Mouse (Mus musculus) embryonic facial prominence, embryonic 14.5 days (tissue): ENCODE measurements at regions not wholly inside any gene's neighbourhood (a gene's known extent, or its start where the extent isn't known, plus 50 kb on each side); places are given as distances from the start of the nearest gene placed in this dataset.
A peak's percentile ranks its signal among the peaks of the same experiment; 100 is the strongest.

Source experiments
- ATAC-seq: fragments of 200-750 bp; cut with Nextera tagmentation; 2 replicates; pipeline ENCODE4 v1.8.0; 2017; ENCODE audit warnings: low read depth, moderate number of reproducible peaks, moderate TSS enrichment
- DNase-seq: peaks from one replicate; pipeline ENCODE4 v3.0.0-alpha.2; 2015; ENCODE audit warnings: low spot score
- H3K27ac ChIP-seq: fragments of 300-500 bp; sonication (generic); replicated peaks from 2 replicates; pipeline ENCODE4 v1.5.1; 2014; ENCODE audit warnings: low read depth, mild to moderate bottlenecking, low read length, moderate library complexity
- H3K27me3 ChIP-seq: fragments of 300-500 bp; sonication (generic); replicated peaks from 2 replicates; pipeline ENCODE4 v1.6.1; 2014; ENCODE audit warnings: low read length; ENCODE audit not compliant: control insufficient read depth, insufficient read depth
- H3K36me3 ChIP-seq: fragments of 300-500 bp; sonication (generic); 2 replicates; pipeline ENCODE4 v1.6.1; 2014; ENCODE audit warnings: low read length, mixed read lengths; ENCODE audit not compliant: control insufficient read depth, insufficient read depth
- H3K4me1 ChIP-seq: fragments of 300-500 bp; sonication (generic); 2 replicates; pipeline ENCODE4 v1.6.1; 2014; ENCODE audit warnings: antibody characterized with exemption, low read length; ENCODE audit not compliant: control insufficient read depth, insufficient read depth
- H3K4me2 ChIP-seq: fragments of 300-500 bp; sonication (generic); 2 replicates; pipeline ENCODE4 v1.6.1; 2014; ENCODE audit warnings: low read depth, mild to moderate bottlenecking, low read length, moderate library complexity, mixed read lengths
- H3K4me3 ChIP-seq: fragments of 300-500 bp; sonication (generic); 2 replicates; pipeline ENCODE4 v1.5.1; 2014; ENCODE audit warnings: low read depth, mild to moderate bottlenecking, low read length
- H3K9ac ChIP-seq: fragments of 300-500 bp; sonication (generic); 2 replicates; pipeline ENCODE4 v1.6.1; 2014; ENCODE audit warnings: low read depth, mild to moderate bottlenecking, low read length, moderate library complexity, mixed read lengths
- H3K9me3 ChIP-seq: fragments of 300-500 bp; sonication (generic); 2 replicates; pipeline ENCODE4 v1.6.1; 2016; ENCODE audit warnings: low read length; ENCODE audit not compliant: control insufficient read depth
- WGBS: fragments of 180-500 bp; shearing (Covaris S2); extraction: QIAGEN DNeasy Blood & Tissue Kit; methylation state at CpG from one replicate; pipeline ENCODE4 v1.1.7; 2014; 5-methylcytosine and 5-hydroxymethylcytosine counted together

GRCm38 (mm10) chr7:137773965-137774310, 336.5 kb downstream of the Glrx3 start:
- Histone ChIP-seq H3K4me3 (no peak overlapping the region), H3K27me3 (no peaks in the 10 kb centered on the region), H3K4me1 (peaks cover 8% of the 10 kb centered on the region), H3K9me3 (no peaks in the 10 kb centered on the region), H3K9ac (no peak overlapping the region), H3K27ac (no peak overlapping the region), H3K36me3 (no peaks in the 10 kb centered on the region), H3K4me2 (no peak overlapping the region)
- WGBS, result 29% methylated on average over 7 of the region's 7 CpGs
- DNase-seq (peak; percentile 13), ATAC-seq (no peak)

- no peak overlapping the region for H3K4me3 ChIP-seq
- ATAC-seq, result no peak
- H3K27ac ChIP-seq, result no peak overlapping the region
- H3K9ac ChIP-seq, result no peak overlapping the region
- no peaks in the 10 kb centered on the region for H3K4me1 ChIP-seq
- no peaks in the 10 kb centered on the region for H3K27me3 ChIP-seq
- H3K9me3 ChIP-seq, result no peaks in the 10 kb centered on the region
- H3K4me2 ChIP-seq, result no peak overlapping the region
- DNase-seq, result no peak
- no peaks in the 10 kb centered on the region for H3K36me3 ChIP-seq
Measured at GRCm38 (mm10) chr7:137783954-137784353, 346.5 kb downstream of the Glrx3 start.

DNA sequence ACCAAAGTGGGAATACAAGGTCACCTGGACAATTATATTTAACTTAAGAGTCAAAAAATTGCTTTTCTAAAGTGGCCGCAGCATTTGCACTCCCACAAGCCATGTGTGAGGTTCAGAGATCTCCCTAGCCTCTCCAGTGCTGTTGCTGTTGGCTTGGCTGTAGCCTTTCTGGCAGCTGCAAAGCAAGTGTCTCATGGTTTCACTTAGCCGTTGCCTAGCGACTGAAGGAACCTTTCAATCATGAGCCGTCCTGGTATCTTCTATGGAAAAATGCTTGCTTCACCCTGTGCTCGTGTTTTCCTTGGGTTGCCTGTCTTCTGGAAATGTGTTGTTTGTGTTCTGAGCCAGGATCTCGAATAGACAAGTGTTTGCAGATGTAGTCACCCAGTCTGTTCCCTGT, 367.9 kb downstream of the Glrx3 start:
- no peak overlapping the region for H3K4me3 ChIP-seq
- no peaks in the 10 kb centered on the region for H3K36me3 ChIP-seq
- no peaks in the 10 kb centered on the region for H3K27me3 ChIP-seq
- no peak overlapping the region for H3K4me2 ChIP-seq
- ATAC-seq (peak; percentile 77), DNase-seq (peak; percentile 91)
- no peak overlapping the region for H3K9ac ChIP-seq
- H3K27ac ChIP-seq, result no peak overlapping the region
- 35% methylated on average over 6 of the region's 6 CpGs for WGBS
- H3K4me1 ChIP-seq, result 0 out of 2 replicates have a peak, but pooled peaks cover 3% of the 10 kb centered on the region
- H3K9me3 ChIP-seq, result no peaks in the 10 kb centered on the region

- Histone ChIP-seq H3K27ac (no peak overlapping the region), H3K36me3 (no peaks in the 10 kb centered on the region), H3K4me2 (no peak overlapping the region), H3K9me3 (no peaks in the 10 kb centered on the region), H3K4me3 (no peak overlapping the region), H3K27me3 (no peaks in the 10 kb centered on the region), H3K4me1 (no peaks in the 10 kb centered on the region), H3K9ac (no peak overlapping the region)
- DNase-seq (peak; percentile 4), ATAC-seq (no peak)
- WGBS, result 81% methylated on average over 3 of the region's 3 CpGs
Measured at GRCm38 (mm10) chr7:137812839-137813238, 375.4 kb downstream of the Glrx3 start.

DNA sequence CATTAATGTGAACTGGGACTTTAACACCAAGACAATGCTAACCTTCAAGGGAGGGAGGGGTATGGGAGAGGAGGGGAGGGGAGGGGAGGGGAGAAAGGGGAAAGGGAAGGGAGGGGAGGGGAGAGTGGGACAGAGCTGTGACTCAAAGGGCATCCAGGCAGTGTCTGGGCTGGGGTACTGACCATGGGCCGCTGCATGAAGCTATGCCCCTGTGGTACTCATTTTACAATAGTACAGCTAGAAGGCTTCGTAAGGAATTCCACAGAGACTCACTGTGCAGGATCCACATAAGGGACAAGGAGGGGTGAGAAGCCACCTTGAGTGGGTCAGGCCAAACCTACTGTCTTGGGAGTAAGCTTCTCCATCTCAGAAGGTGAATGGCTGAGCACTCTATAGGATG, 403.1 kb downstream of the Glrx3 start:
- 59% methylated on average over 2 of the region's 2 CpGs for WGBS
- Histone ChIP-seq H3K36me3 (no peaks in the 10 kb centered on the region), H3K4me1 (no peaks in the 10 kb centered on the region), H3K27ac (no peak overlapping the region), H3K27me3 (no peaks in the 10 kb centered on the region), H3K4me3 (no peak overlapping the region), H3K9me3 (no peaks in the 10 kb centered on the region), H3K9ac (no peak overlapping the region), H3K4me2 (no peak overlapping the region)
- ATAC-seq (no peak), DNase-seq (no peak)

- Histone ChIP-seq H3K4me3 (no peak overlapping the region), H3K36me3 (no peaks in the 10 kb centered on the region), H3K4me1 (no peaks in the 10 kb centered on the region), H3K4me2 (no peak overlapping the region), H3K9me3 (no peaks in the 10 kb centered on the region), H3K9ac (no peak overlapping the region), H3K27me3 (no peaks in the 10 kb centered on the region), H3K27ac (no peak overlapping the region)
- ATAC-seq, result no peak
- DNase-seq, result no peak
- 68% methylated on average over 5 of the region's 5 CpGs for WGBS
Measured at GRCm38 (mm10) chr7:137841044-137841443, 403.6 kb downstream of the Glrx3 start.

- no peak overlapping the region for H3K27ac ChIP-seq
- H3K36me3 ChIP-seq, result no peaks in the 10 kb centered on the region
- H3K9ac ChIP-seq, result no peak overlapping the region
- DNase-seq, result no peak
- no peaks in the 10 kb centered on the region for H3K4me1 ChIP-seq
- H3K4me3 ChIP-seq, result no peak overlapping the region
- WGBS, result 48% methylated on average over 8 of the region's 8 CpGs
- no peak overlapping the region for H3K4me2 ChIP-seq
- no peak for ATAC-seq
- H3K9me3 ChIP-seq, result no peaks in the 10 kb centered on the region
- no peaks in the 10 kb centered on the region for H3K27me3 ChIP-seq
Measured at GRCm38 (mm10) chr7:137841456-137842100, 404.2 kb downstream of the Glrx3 start.

DNA sequence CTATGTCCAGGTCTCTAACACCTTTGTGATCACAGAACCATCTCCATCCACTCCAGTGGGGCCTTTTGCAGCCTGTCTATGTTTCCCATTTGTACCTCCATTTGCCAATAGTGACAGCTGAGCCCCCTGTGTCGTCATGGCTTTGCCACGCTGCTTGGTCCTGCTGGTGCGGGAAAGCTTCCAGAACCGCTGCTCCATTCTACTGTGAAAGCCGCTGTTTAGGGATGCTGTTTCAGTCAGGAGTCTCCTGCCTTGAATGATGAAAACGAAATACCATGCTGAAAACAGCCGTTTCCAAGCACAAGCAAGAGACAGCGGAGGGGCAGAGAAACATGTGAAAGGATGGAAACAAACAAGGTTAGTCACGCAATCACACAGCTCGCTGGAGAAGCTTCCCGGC, 410.4 kb downstream of the Glrx3 start:
- Histone ChIP-seq H3K27me3 (no peaks in the 10 kb centered on the region), H3K4me3 (no peak overlapping the region), H3K36me3 (no peaks in the 10 kb centered on the region), H3K27ac (no peak overlapping the region), H3K4me1 (no peaks in the 10 kb centered on the region), H3K4me2 (no peak overlapping the region), H3K9me3 (no peaks in the 10 kb centered on the region), H3K9ac (no peak overlapping the region)
- no peak for ATAC-seq
- WGBS, result 58% methylated on average over 11 of the region's 11 CpGs
- peak; percentile 26 for DNase-seq

DNA sequence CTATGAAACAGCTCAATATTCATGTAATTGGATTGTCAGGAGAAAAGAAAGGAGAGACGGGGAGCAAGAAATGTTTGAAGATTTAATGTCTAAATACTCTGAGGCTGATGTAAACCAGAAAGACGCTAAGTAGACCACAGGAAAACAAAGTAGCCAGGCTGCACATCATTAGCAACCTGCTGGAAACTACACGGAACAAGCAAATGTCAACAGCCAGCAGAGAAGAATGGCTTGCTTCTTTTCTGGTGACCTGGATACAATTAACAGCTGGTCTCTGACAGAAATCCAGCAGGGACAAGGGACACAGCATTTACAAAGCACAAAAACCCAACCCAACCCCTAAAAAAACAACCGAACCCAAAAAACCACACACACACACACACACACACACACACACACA, 413.6 kb downstream of the Glrx3 start:
- H3K9ac ChIP-seq, result no peak overlapping the region
- WGBS, result 18% methylated on average over 4 of the region's 4 CpGs
- no peaks in the 10 kb centered on the region for H3K27me3 ChIP-seq
- H3K36me3 ChIP-seq, result no peaks in the 10 kb centered on the region
- H3K4me2 ChIP-seq, result no peak overlapping the region
- DNase-seq (peak; percentile 17), ATAC-seq (no peak)
- no peaks in the 10 kb centered on the region for H3K4me1 ChIP-seq
- no peaks in the 10 kb centered on the region for H3K9me3 ChIP-seq
- no peak overlapping the region for H3K27ac ChIP-seq
- H3K4me3 ChIP-seq, result no peak overlapping the region
